ENCODE assay signal across 12 mouse cellular contexts in the genomic region with DNA sequence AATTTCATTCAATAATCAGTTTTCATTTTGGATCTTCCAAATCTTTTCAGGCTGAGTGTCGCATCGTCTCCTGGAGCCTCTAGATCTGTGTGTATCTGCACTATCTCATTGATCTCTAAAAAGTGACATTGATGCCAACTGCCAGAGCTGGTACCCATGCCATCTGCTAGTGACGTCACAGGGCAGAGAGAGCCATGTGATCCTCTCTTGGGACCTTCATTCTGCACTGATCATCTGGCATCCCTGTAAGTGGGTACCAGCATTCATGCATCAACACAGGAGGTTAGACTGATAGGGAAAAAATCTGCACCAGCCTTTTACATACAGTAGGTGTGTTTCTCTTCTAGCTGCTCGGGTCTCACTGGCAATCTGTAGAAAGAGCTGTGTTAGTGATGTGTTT. TPM values are rescaled to one million over a fixed set of nuclear protein-coding genes. Genes with fewer than 3 reads are reported as not detected.
DNase-seq lines count a peak whose midpoint lies in the region; ATAC-seq and TF ChIP-seq lines count a peak whose summit lies in the region.
"Had no signal": no experiment of that assay in that cellular context is flagged by ENCODE, and none has a peak within 500 bp of the region (broad histone marks: within the 10 kb centered on the region; RNA-seq: fewer than 3 reads in every experiment).

A gene (minus strand): TSS at position 290 of the 400 bp plus-strand sequence.

- peak within 1 kb of the TSS; percentile 54 for H3K27ac ChIP-seq in forebrain, embryonic 12.5 days
- H3K27ac ChIP-seq in midbrain, embryonic 15.5 days = 0 out of 2 replicates have a peak within 1 kb of the TSS, but pooled peaks have one; percentile 8
- no peak within 1 kb of the TSS for H3K27ac ChIP-seq in stomach, postnatal 0 days (replicated peaks)
- no peak within 1 kb of the TSS for H3K27ac ChIP-seq in intestine, embryonic 16.5 days (ENCODE audit: low read length)

- peak within 1 kb of the TSS; percentile 25 for H3K9ac ChIP-seq in forebrain, embryonic 12.5 days
- H3K9ac ChIP-seq in midbrain, embryonic 15.5 days = no peak within 1 kb of the TSS
- no peak within 1 kb of the TSS for H3K9ac ChIP-seq in stomach, postnatal 0 days (ENCODE audit: low read length)
- no peak within 1 kb of the TSS for H3K9ac ChIP-seq in intestine, embryonic 16.5 days (ENCODE audit: low read depth, low read length)

- peak; percentile 47; the same call in 1 of the 2 replicates for ATAC-seq in forebrain, embryonic 12.5 days (ENCODE audit: low FRiP score)
- ATAC-seq in midbrain, embryonic 15.5 days (replicated peaks) = peak; percentile 78
- no peak for ATAC-seq in stomach, postnatal 0 days (ENCODE audit: low FRiP score, low TSS enrichment)
- no peak for ATAC-seq in inflammation-experienced regulatory T-cells, adult 6 months
- no peak for ATAC-seq in intestine, embryonic 16.5 days

- no peaks in the 10 kb centered on the region for H3K36me3 ChIP-seq in forebrain, embryonic 12.5 days (replicated peaks)
- no peaks in the 10 kb centered on the region for H3K36me3 ChIP-seq in midbrain, embryonic 15.5 days (replicated peaks)
- H3K36me3 ChIP-seq in stomach, postnatal 0 days (ENCODE audit: control insufficient read depth, insufficient read depth, low read length) = no peaks in the 10 kb centered on the region
- H3K36me3 ChIP-seq in intestine, embryonic 16.5 days (ENCODE audit: control insufficient read depth, insufficient read depth, low read length) = no peaks in the 10 kb centered on the region

- H3K9me3 ChIP-seq in forebrain, embryonic 12.5 days = no peaks in the 10 kb centered on the region
- H3K9me3 ChIP-seq in midbrain, embryonic 15.5 days = no peaks in the 10 kb centered on the region
- H3K9me3 ChIP-seq in stomach, postnatal 0 days (ENCODE audit: control insufficient read depth, low read length) = no peaks in the 10 kb centered on the region
- H3K9me3 ChIP-seq in intestine, embryonic 16.5 days (ENCODE audit: control insufficient read depth, low read length) = no peaks in the 10 kb centered on the region

- DNase-seq in brain, embryonic 18.5 days (ENCODE audit: low read depth, low spot score) = peak; percentile 80
- DNase-seq in layer of hippocampus, adult 8-10 months (ENCODE audit: low spot score in 2 of 2) = peak; percentile 55 to 78
- DNase-seq in stomach, postnatal 0 days (ENCODE audit: low spot score) = no peak
- no peak for DNase-seq in heart, postnatal 4 days
- DNase-seq: adrenal gland, postnatal 25 days had no signal

- H3K4me1 ChIP-seq in forebrain, embryonic 12.5 days = peaks cover 20% of the 10 kb centered on the region
- peaks cover 4% of the 10 kb centered on the region; the same call in 1 of the 2 replicates for H3K4me1 ChIP-seq in midbrain, embryonic 15.5 days
- H3K4me1 ChIP-seq in stomach, postnatal 0 days (replicated peaks; ENCODE audit: control insufficient read depth, insufficient read depth) = no peaks in the 10 kb centered on the region
- H3K4me1 ChIP-seq in intestine, embryonic 16.5 days (ENCODE audit: control insufficient read depth, insufficient read depth, low read length) = 0 out of 2 replicates have a peak, but pooled peaks cover 2% of the 10 kb centered on the region

- no peak for TF ChIP-seq CTCF in stomach, postnatal 0 days (IDR thresholded peaks at IDR 0.05; ENCODE audit: low read depth)

- 0 out of 2 replicates have a peak, but pooled peaks cover 10% of the 10 kb centered on the region for H3K27me3 ChIP-seq in forebrain, embryonic 12.5 days
- H3K27me3 ChIP-seq in midbrain, embryonic 15.5 days (replicated peaks) = no peaks in the 10 kb centered on the region
- no peaks in the 10 kb centered on the region; the same call in 1 of the 2 replicates for H3K27me3 ChIP-seq in stomach, postnatal 0 days (ENCODE audit: control insufficient read depth, insufficient read depth, low read length)
- H3K27me3 ChIP-seq in intestine, embryonic 16.5 days (replicated peaks; ENCODE audit: control insufficient read depth, insufficient read depth, low read length) = peaks cover 2% of the 10 kb centered on the region; the same call in 1 of the 2 replicates

- H3K4me2 ChIP-seq in forebrain, embryonic 12.5 days = peak within 1 kb of the TSS; percentile 31
- peak within 1 kb of the TSS; percentile 11; the same call in 1 of the 2 replicates for H3K4me2 ChIP-seq in midbrain, embryonic 15.5 days
- no peak within 1 kb of the TSS for H3K4me2 ChIP-seq in stomach, postnatal 0 days (replicated peaks; ENCODE audit: low read depth)
- H3K4me2 ChIP-seq in intestine, embryonic 16.5 days (ENCODE audit: low read depth, low read length) = no peak within 1 kb of the TSS
- H3K4me2 ChIP-seq: liver, embryonic 11.5 days had no signal

- WGBS in forebrain, embryonic 12.5 days = 64% methylated on average over 4 of the region's 4 CpGs
- WGBS in midbrain, embryonic 15.5 days = 52% methylated on average over 4 of the region's 4 CpGs
- WGBS in stomach, postnatal 0 days = 76% methylated on average over 4 of the region's 4 CpGs
- WGBS in intestine, embryonic 16.5 days = 70% methylated on average over 4 of the region's 4 CpGs

- peak within 1 kb of the TSS; percentile 15; the same call in 1 of the 2 replicates for H3K4me3 ChIP-seq in forebrain, embryonic 12.5 days (replicated peaks)
- H3K4me3 ChIP-seq in midbrain, embryonic 15.5 days = peak within 1 kb of the TSS; percentile 8; the same call in 1 of the 2 replicates
- H3K4me3 ChIP-seq in stomach, postnatal 0 days (ENCODE audit: low read depth, low read length) = no peak within 1 kb of the TSS
- H3K4me3 ChIP-seq in intestine, embryonic 16.5 days (ENCODE audit: low read length) = no peak within 1 kb of the TSS

- no peak for TF ChIP-seq EP300 in stomach, postnatal 0 days (optimal IDR thresholded peaks at IDR 0.05)

RNA-seq across cellular contexts. Expression of the gene that starts here (rescaled TPM):
- polyA plus RNA-seq in forebrain, embryonic 12.5 days (2016; fragmentation: Nextera tagmentation; extraction: Ambion mirVana) = 60.8 and 65.8 TPM in 2 replicates
- total RNA-seq in layer of hippocampus, adult 8-10 months (2022) = 100 to 1,000 TPM; 142 to 179 (median 164) TPM
- 17.3 and 22.5 TPM in 2 replicates for polyA plus RNA-seq in midbrain, embryonic 15.5 days (2015; fragmentation: Nextera tagmentation; extraction: Ambion mirVana)
- 0.07 and 0.11 TPM in 2 replicates for polyA plus RNA-seq in stomach, postnatal 0 days (2015; fragmentation: Nextera tagmentation; extraction: Ambion mirVana)
- total RNA-seq in heart, postnatal 4 days (2021) = not detected
- polyA plus RNA-seq in inflammation-experienced regulatory T-cells, adult 6 months (2017; shearing (Covaris generic)) = not detected
- polyA plus RNA-seq in intestine, embryonic 16.5 days (2015; fragmentation: Nextera tagmentation; extraction: Ambion mirVana) = not detected in 2 replicates
- total RNA-seq: adrenal gland, postnatal 25 days; monocyte, adult 5-6 weeks had no signal
- polyA plus RNA-seq: heart, postnatal 0 days had no signal

Comparison
In these comparisons a context has a peak if more than half of its experiments do, and no peak if none do; other contexts are left out.
1. RNA of the gene that starts here (total RNA-seq): 142 to 179 TPM in layer of hippocampus, adult 8-10 months; not detected in heart, postnatal 4 days; every median in the first group is over 100 times any median in the second.
2. RNA of the gene that starts here (polyA plus RNA-seq): 60.8 to 65.8 TPM in forebrain, embryonic 12.5 days and 17.3 to 22.5 TPM in midbrain, embryonic 15.5 days; 0.07 to 0.11 TPM in stomach, postnatal 0 days, not detected in inflammation-experienced regulatory T-cells, adult 6 months and not detected in intestine, embryonic 16.5 days; every median in the first group is over 10 times any median in the second.
3. DNase-seq: peak in brain, embryonic 18.5 days (single experiment) and layer of hippocampus, adult 8-10 months (2 of 2); none in stomach, postnatal 0 days (single experiment) and heart, postnatal 4 days (single experiment).
4. ATAC-seq: peak in forebrain, embryonic 12.5 days (single experiment) and midbrain, embryonic 15.5 days (single experiment); none in stomach, postnatal 0 days (single experiment), inflammation-experienced regulatory T-cells, adult 6 months (single experiment) and intestine, embryonic 16.5 days (single experiment).
5. H3K27ac ChIP-seq: peak in forebrain, embryonic 12.5 days (single experiment) and midbrain, embryonic 15.5 days (single experiment); none in stomach, postnatal 0 days (single experiment) and intestine, embryonic 16.5 days (single experiment).
6. H3K4me2 ChIP-seq: peak in forebrain, embryonic 12.5 days (single experiment) and midbrain, embryonic 15.5 days (single experiment); none in stomach, postnatal 0 days (single experiment) and intestine, embryonic 16.5 days (single experiment).
7. H3K4me3 ChIP-seq: peak in forebrain, embryonic 12.5 days (single experiment) and midbrain, embryonic 15.5 days (single experiment); none in stomach, postnatal 0 days (single experiment) and intestine, embryonic 16.5 days (single experiment).